8 mouse cellular contexts compared by ENCODE assay signal in the genomic region with DNA sequence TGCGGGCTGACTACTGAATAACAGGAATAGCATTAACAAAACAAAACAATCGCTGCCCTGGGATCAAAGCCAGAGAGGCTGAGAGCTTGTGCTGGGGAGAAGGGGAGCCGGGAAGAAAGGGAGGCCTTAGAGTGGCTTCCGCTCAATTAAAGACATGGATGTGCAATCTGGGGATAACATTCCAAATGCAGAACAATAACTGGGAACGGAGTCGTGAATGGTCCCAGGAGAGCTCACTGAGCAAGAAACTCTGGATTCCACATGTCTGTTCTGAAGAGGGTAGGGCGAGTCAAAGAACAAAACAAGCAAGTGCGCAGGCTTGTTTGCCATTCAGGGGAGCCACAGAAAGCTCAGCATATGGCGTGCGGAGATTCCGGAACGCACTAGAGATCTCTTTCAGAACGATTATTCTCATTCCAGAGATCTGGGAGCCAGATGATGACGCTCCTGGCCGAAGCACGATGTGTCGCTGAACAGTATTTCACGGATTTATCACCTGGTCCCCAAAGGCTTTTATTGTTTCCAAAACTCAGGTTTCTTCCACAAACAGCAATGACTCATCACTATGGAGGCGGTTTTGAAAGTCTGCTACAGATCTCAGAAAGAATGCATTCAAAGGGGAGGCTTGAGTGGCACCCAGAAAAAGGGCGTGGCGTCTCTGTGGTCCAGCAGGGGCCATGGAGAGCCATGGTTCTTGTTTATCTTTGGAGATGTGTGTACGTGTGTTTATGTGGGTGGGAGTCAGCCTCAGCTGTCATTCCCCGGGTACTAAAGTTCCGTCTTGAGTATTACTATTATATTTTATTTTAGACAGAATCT.
DNase-seq lines count a peak whose midpoint lies in the region; ATAC-seq and TF ChIP-seq lines count a peak whose summit lies in the region.

No protein-coding gene starts in this region.

- H3K4me1 ChIP-seq in lung, embryonic 14.5 days (ENCODE audit: insufficient read depth) = no peaks in the 10 kb centered on the region
- H3K4me1 ChIP-seq in forebrain, embryonic 10.5 days = peaks cover 31% of the 10 kb centered on the region
- H3K4me1 ChIP-seq in neural tube, embryonic 11.5 days (ENCODE audit: control insufficient read depth, insufficient read depth, low read length) = no peaks in the 10 kb centered on the region

- H3K9ac ChIP-seq in lung, embryonic 14.5 days = no peak overlapping the region
- H3K9ac ChIP-seq in neural tube, embryonic 11.5 days (ENCODE audit: low read length) = no peak overlapping the region

- H3K36me3 ChIP-seq in lung, embryonic 14.5 days (ENCODE audit: insufficient read depth) = no peaks in the 10 kb centered on the region
- H3K36me3 ChIP-seq in forebrain, embryonic 10.5 days (replicated peaks) = no peaks in the 10 kb centered on the region
- no peaks in the 10 kb centered on the region for H3K36me3 ChIP-seq in neural tube, embryonic 11.5 days (ENCODE audit: control insufficient read depth, insufficient read depth, low read length)

- ATAC-seq in lung, embryonic 14.5 days (ENCODE audit: insufficient read depth) = no peak
- ATAC-seq in neural tube, embryonic 11.5 days (ENCODE audit: insufficient read depth, low FRiP score, low TSS enrichment) = no peak
- no peak for ATAC-seq in erythroid progenitor cell, adult 5-6 weeks (replicated peaks; ENCODE audit: low FRiP score, poor library complexity, severe bottlenecking)

- DNase-seq in lung, embryonic 14.5 days = peak; percentile 35
- no peak for DNase-seq in lung, postnatal 4 days
- peak; percentile 55 for DNase-seq in forebrain, embryonic 10.5 days (ENCODE audit: extremely low spot score, low spot score)
- DNase-seq in layer of hippocampus, adult 8-10 months (ENCODE audit: low spot score in 2 of 2) = peak; percentile 22 to 50
- peak; percentile 42 for DNase-seq in neural tube, embryonic 11.5 days (ENCODE audit: low spot score)
- no peak for DNase-seq in adrenal gland, postnatal 4 days (ENCODE audit: low spot score in 2 of 2)
- no peak for DNase-seq in cerebellum, postnatal 25 days

- WGBS in lung, embryonic 14.5 days = 50% methylated on average over 24 of the region's 24 CpGs
- WGBS in forebrain, embryonic 10.5 days = 39% methylated on average over 24 of the region's 24 CpGs
- WGBS in neural tube, embryonic 11.5 days = 25% methylated on average over 24 of the region's 24 CpGs

- TF ChIP-seq CTCF in lung, embryonic 14.5 days (IDR thresholded peaks at IDR 0.05; ENCODE audit: low read depth) = no peak

- no peak overlapping the region for H3K4me2 ChIP-seq in lung, embryonic 14.5 days
- peak overlapping the region; percentile 23 for H3K4me2 ChIP-seq in neural tube, embryonic 11.5 days (ENCODE audit: low read depth)

- H3K4me3 ChIP-seq in lung, embryonic 14.5 days (ENCODE audit: low read depth, low read length) = no peak overlapping the region
- H3K4me3 ChIP-seq in forebrain, embryonic 10.5 days = peak overlapping the region; percentile 29
- H3K4me3 ChIP-seq in neural tube, embryonic 11.5 days (ENCODE audit: low read depth, low read length) = no peak overlapping the region

- no peaks in the 10 kb centered on the region for H3K27me3 ChIP-seq in lung, embryonic 14.5 days (ENCODE audit: insufficient read depth, low read length)
- H3K27me3 ChIP-seq in forebrain, embryonic 10.5 days (ENCODE audit: poor library complexity, severe bottlenecking) = peaks cover 20% of the 10 kb centered on the region
- H3K27me3 ChIP-seq in neural tube, embryonic 11.5 days (ENCODE audit: control insufficient read depth, insufficient read depth, low read length) = no peaks in the 10 kb centered on the region

- H3K27ac ChIP-seq in lung, embryonic 14.5 days (ENCODE audit: low read depth) = no peak overlapping the region
- peak overlapping the region; percentile 81 for H3K27ac ChIP-seq in forebrain, embryonic 10.5 days
- no peak overlapping the region for H3K27ac ChIP-seq in neural tube, embryonic 11.5 days (ENCODE audit: low read depth, low read length)

- H3K9me3 ChIP-seq in lung, embryonic 14.5 days (ENCODE audit: low read depth, low read length) = no peaks in the 10 kb centered on the region
- no peaks in the 10 kb centered on the region for H3K9me3 ChIP-seq in forebrain, embryonic 10.5 days
- H3K9me3 ChIP-seq in neural tube, embryonic 11.5 days (ENCODE audit: control insufficient read depth, low read length) = no peaks in the 10 kb centered on the region

Comparison
In these comparisons a context has a peak if more than half of its experiments do, and no peak if none do; other contexts are left out.
1. DNase-seq: peak in lung, embryonic 14.5 days (single experiment), forebrain, embryonic 10.5 days (single experiment), layer of hippocampus, adult 8-10 months (2 of 2) and neural tube, embryonic 11.5 days (single experiment); none in lung, postnatal 4 days (0 of 2), adrenal gland, postnatal 4 days (0 of 2) and cerebellum, postnatal 25 days (0 of 2).